7 mouse cellular contexts compared by ENCODE assay signal in the genomic region with DNA sequence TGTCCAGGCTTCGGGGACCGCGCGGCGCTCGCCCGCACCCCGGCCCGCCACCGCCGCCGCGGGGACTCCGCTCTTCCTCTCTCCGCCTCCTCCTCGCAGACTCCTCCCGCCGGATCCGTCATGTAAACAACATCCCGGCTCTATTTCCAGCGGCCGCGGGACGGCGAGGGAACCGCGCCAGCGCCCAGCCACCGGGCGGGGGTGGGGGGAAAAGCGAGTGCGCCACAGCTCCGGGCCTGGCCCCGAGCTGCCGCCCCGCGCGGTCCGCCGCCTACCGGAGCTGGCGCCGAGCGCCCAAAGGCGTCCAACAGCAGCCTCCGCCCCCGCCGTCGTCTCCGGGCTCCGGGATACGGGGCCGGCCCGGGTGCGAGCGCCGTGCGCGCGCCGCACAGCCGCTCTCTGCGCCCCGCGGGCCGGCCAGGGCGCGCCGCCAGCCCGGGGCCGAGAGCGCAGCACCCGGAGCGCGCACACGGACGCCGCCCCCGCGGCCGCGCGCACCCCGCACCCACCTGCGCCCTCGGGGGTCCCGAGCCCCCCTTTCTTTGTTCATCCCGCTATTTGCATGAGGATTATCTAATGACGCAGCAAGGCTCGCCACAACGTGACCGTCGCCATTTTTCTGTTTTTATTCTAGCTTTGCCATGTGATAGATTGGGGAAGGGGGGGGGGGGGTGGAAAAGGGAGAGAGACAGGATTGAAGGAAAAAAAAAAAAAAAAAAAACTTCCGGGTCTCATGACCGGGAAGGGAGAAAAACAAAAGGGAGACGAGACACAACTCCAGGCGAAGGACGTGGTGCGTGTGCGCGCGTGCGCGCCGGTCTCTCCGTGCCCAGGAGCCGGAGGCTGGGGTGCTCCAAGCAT.
DNase-seq lines count a peak whose midpoint lies in the region; ATAC-seq and TF ChIP-seq lines count a peak whose summit lies in the region.

No protein-coding gene starts in this region.

- no peaks in the 10 kb centered on the region for H3K36me3 ChIP-seq in embryonic facial prominence, embryonic 14.5 days (ENCODE audit: control insufficient read depth, insufficient read depth, low read length)
- no peaks in the 10 kb centered on the region for H3K36me3 ChIP-seq in limb, embryonic 13.5 days
- H3K36me3 ChIP-seq in midbrain, embryonic 15.5 days (replicated peaks), result no peaks in the 10 kb centered on the region
- H3K36me3 ChIP-seq in spleen, adult 2 months (ENCODE audit: control insufficient read depth, insufficient read depth, low read length), result no peaks in the 10 kb centered on the region

- peak; percentile 92 for DNase-seq in adrenal gland, postnatal 14 days
- peak; percentile 88 for DNase-seq in embryonic facial prominence, embryonic 14.5 days (ENCODE audit: low spot score)
- DNase-seq in heart, adult 8-10 months (ENCODE audit: low spot score), result peak; percentile 91
- DNase-seq in kidney, adult 8-10 months, result peak; percentile 86 to 89
- DNase-seq in spleen, adult 2 months (ENCODE audit: low read depth in 1 of 2, low spot score in 2 of 2), result peak in 1 of 2 experiments; percentile 59

- peak overlapping the region; percentile 84 for H3K4me3 ChIP-seq in embryonic facial prominence, embryonic 14.5 days (ENCODE audit: low read depth, low read length)
- peak overlapping the region; percentile 80 for H3K4me3 ChIP-seq in limb, embryonic 13.5 days
- peak overlapping the region; percentile 94 for H3K4me3 ChIP-seq in midbrain, embryonic 15.5 days
- peak overlapping the region; percentile 91 for H3K4me3 ChIP-seq in spleen, adult 2 months (ENCODE audit: extremely low read depth, insufficient read depth, insufficient read length)

- TF ChIP-seq POLR2A in spleen, adult 2 months (IDR thresholded peaks at IDR 0.05; ENCODE audit: low read depth, low read length), result peak; percentile 72

- no peaks in the 10 kb centered on the region for H3K27me3 ChIP-seq in embryonic facial prominence, embryonic 14.5 days (replicated peaks; ENCODE audit: control insufficient read depth, insufficient read depth, low read length)
- H3K27me3 ChIP-seq in limb, embryonic 13.5 days, result 0 out of 2 replicates have a peak, but pooled peaks cover 4% of the 10 kb centered on the region
- H3K27me3 ChIP-seq in midbrain, embryonic 15.5 days (replicated peaks), result no peaks in the 10 kb centered on the region
- H3K27me3 ChIP-seq in spleen, adult 2 months (ENCODE audit: control insufficient read depth, insufficient read depth, low read length), result no peaks in the 10 kb centered on the region; the same call in 1 of the 2 replicates

- under 1% methylated on average over 45 of the region's 107 CpGs for WGBS in embryonic facial prominence, embryonic 14.5 days
- under 1% methylated on average over 81 of the region's 107 CpGs for whole genome bisulfite sequencing in limb, embryonic 13.5 days
- WGBS in midbrain, embryonic 15.5 days, result under 1% methylated on average over 92 of the region's 107 CpGs
- WGBS in spleen, adult 2 months, result 1% methylated on average over 100 of the region's 107 CpGs

- peak overlapping the region; percentile 91 for H3K9ac ChIP-seq in embryonic facial prominence, embryonic 14.5 days (ENCODE audit: low read depth, low read length)
- peak overlapping the region; percentile 83 for H3K9ac ChIP-seq in limb, embryonic 13.5 days
- peak overlapping the region; percentile 86 for H3K9ac ChIP-seq in midbrain, embryonic 15.5 days

- H3K4me2 ChIP-seq in embryonic facial prominence, embryonic 14.5 days (ENCODE audit: low read depth, low read length), result peak overlapping the region; percentile 70
- H3K4me2 ChIP-seq in limb, embryonic 13.5 days (replicated peaks), result peak overlapping the region; percentile 93
- peak overlapping the region; percentile 85 for H3K4me2 ChIP-seq in midbrain, embryonic 15.5 days

- peaks cover 14% of the 10 kb centered on the region for H3K4me1 ChIP-seq in embryonic facial prominence, embryonic 14.5 days (ENCODE audit: control insufficient read depth, insufficient read depth, low read length)
- H3K4me1 ChIP-seq in limb, embryonic 13.5 days, result peaks cover 26% of the 10 kb centered on the region
- H3K4me1 ChIP-seq in midbrain, embryonic 15.5 days, result peaks cover 35% of the 10 kb centered on the region
- peaks cover 4% of the 10 kb centered on the region; the same call in 1 of the 2 replicates for H3K4me1 ChIP-seq in spleen, adult 2 months (ENCODE audit: control insufficient read depth, insufficient read depth, insufficient read length)

- peak overlapping the region; percentile 88 for H3K27ac ChIP-seq in embryonic facial prominence, embryonic 14.5 days (replicated peaks; ENCODE audit: low read depth, low read length)
- peak overlapping the region; percentile 65 for H3K27ac ChIP-seq in limb, embryonic 13.5 days
- H3K27ac ChIP-seq in midbrain, embryonic 15.5 days, result peak overlapping the region; percentile 98
- peak overlapping the region; percentile 91 for H3K27ac ChIP-seq in spleen, adult 2 months (ENCODE audit: insufficient read depth, low read length)

- H3K9me3 ChIP-seq in embryonic facial prominence, embryonic 14.5 days (ENCODE audit: control insufficient read depth, low read length), result no peaks in the 10 kb centered on the region
- no peaks in the 10 kb centered on the region for H3K9me3 ChIP-seq in limb, embryonic 13.5 days
- H3K9me3 ChIP-seq in midbrain, embryonic 15.5 days, result no peaks in the 10 kb centered on the region

- TF ChIP-seq CTCF in spleen, adult 2 months (IDR thresholded peaks at IDR 0.05; ENCODE audit: extremely low read depth, insufficient read depth, insufficient read length, insufficient replicate concordance), result no peak

- ATAC-seq in embryonic facial prominence, embryonic 14.5 days (ENCODE audit: low read depth), result peak; percentile 78
- peak; percentile 66 for ATAC-seq in limb, embryonic 13.5 days (ENCODE audit: low FRiP score, low read depth)
- ATAC-seq in midbrain, embryonic 15.5 days (replicated peaks), result peak; percentile 90
